Mouse (Mus musculus) liver, adult (tissue): Measurements from ENCODE around the gene Cntrob.

Experiments used
- GATA4 ChIP-seq: IDR thresholded peaks from 2 replicates; pipeline ENCODE4 v1.6.1; 2014; ENCODE audit warnings: mild to moderate bottlenecking, low read length; ENCODE audit not compliant: insufficient replicate concordance

The Cntrob gene

GRCm38 (mm10) chr11:69323667-69324111, at the start of gene Cntrob, which contains the start of gene Trappc1:
TSS of gene Cntrob (minus strand) at chr11:69323775.
TSS of gene Trappc1 (plus strand) at chr11:69323980.
- no peak for TF ChIP-seq GATA4

GRCm38 (mm10) chr11:69372780-69373170, 49.2 kb upstream of the Cntrob start:
- no peak for TF ChIP-seq GATA4

- no peak for TF ChIP-seq GATA4
Observed at GRCm38 (mm10) chr11:69372056-69372779, 48.6 kb upstream of the Cntrob start.

GRCm38 (mm10) chr11:69371601-69372000, 48.0 kb upstream of the Cntrob start:
- no peak for TF ChIP-seq GATA4

GRCm38 (mm10) chr11:69370817-69371215, 47.2 kb upstream of the Cntrob start:
- TF ChIP-seq GATA4: no peak

- TF ChIP-seq GATA4: no peak
Observed at GRCm38 (mm10) chr11:69369990-69370816, 46.6 kb upstream of the Cntrob start.

GRCm38 (mm10) chr11:69369215-69369989, 45.8 kb upstream of the Cntrob start, which contains the start of gene Chd3:
TSS of gene Chd3 (minus strand) at chr11:69369406.
- no peak for TF ChIP-seq GATA4

- TF ChIP-seq GATA4: no peak
Observed at GRCm38 (mm10) chr11:69368356-69369214, 45.0 kb upstream of the Cntrob start.

- no peak for TF ChIP-seq GATA4
Observed at GRCm38 (mm10) chr11:69367616-69368355, 44.2 kb upstream of the Cntrob start.

GRCm38 (mm10) chr11:69366855-69367615, 43.5 kb upstream of the Cntrob start:
- no peak for TF ChIP-seq GATA4

- TF ChIP-seq GATA4: peak; percentile 93
Observed at GRCm38 (mm10) chr11:69366157-69366854, 42.7 kb upstream of the Cntrob start.

- TF ChIP-seq GATA4: no peak
Observed at GRCm38 (mm10) chr11:69365722-69366121, 42.1 kb upstream of the Cntrob start.
